Mouse (Mus musculus): Measurements from ENCODE around the gene Kcnq2. TPM values are rescaled to one million over a fixed set of nuclear protein-coding genes. Genes with fewer than 3 reads are reported as not detected.

Gene Kcnq2
- polyA plus RNA-seq, 1 experiment from 2014 or later = 2.0 TPM

GRCm38 (mm10) chr2:181102161-181102560 lies 32.9 kb downstream of the Kcnq2 start:
- WGBS = 40% methylated on average over 2 of the region's 2 CpGs
- Histone ChIP-seq H3K4me1 (replicated peaks; ENCODE audit: control insufficient read depth, insufficient read depth, low read length) (no peaks in the 10 kb centered on the region), H3K27ac (ENCODE audit: low read depth) (no peak overlapping the region), H3K9me3 (ENCODE audit: control insufficient read depth, low read length) (no peaks in the 10 kb centered on the region), H3K36me3 (ENCODE audit: control insufficient read depth, insufficient read depth, low read length) (no peaks in the 10 kb centered on the region), H3K27me3 (replicated peaks; ENCODE audit: control insufficient read depth, insufficient read depth, low read length) (no peaks in the 10 kb centered on the region), H3K4me2 (ENCODE audit: low read length) (no peak overlapping the region), H3K4me3 (ENCODE audit: low read depth, low read length) (no peak overlapping the region), H3K9ac (ENCODE audit: low read length) (no peak overlapping the region)
- DNase-seq (ENCODE audit: low spot score) (no peak), ATAC-seq (replicated peaks; ENCODE audit: low FRiP score, low TSS enrichment, low read depth) (no peak)

GRCm38 (mm10) chr2:181101626-181102025 lies 33.5 kb downstream of the Kcnq2 start:
- 0 out of 2 replicates have a peak, but pooled peaks cover 1% of the 10 kb centered on the region for H3K27me3 ChIP-seq (replicated peaks; ENCODE audit: control insufficient read depth, insufficient read depth, low read length)
- DNase-seq (ENCODE audit: low spot score) = no peak
- no peak overlapping the region for H3K4me2 ChIP-seq (ENCODE audit: low read length)
- WGBS = 58% methylated on average over 1 of the region's 1 CpGs
- H3K9ac ChIP-seq (ENCODE audit: low read length) = no peak overlapping the region
- no peaks in the 10 kb centered on the region for H3K36me3 ChIP-seq (ENCODE audit: control insufficient read depth, insufficient read depth, low read length)
- no peak overlapping the region for H3K27ac ChIP-seq (ENCODE audit: low read depth)
- H3K4me3 ChIP-seq (ENCODE audit: low read depth, low read length) = no peak overlapping the region
- no peaks in the 10 kb centered on the region for H3K9me3 ChIP-seq (ENCODE audit: control insufficient read depth, low read length)
- H3K4me1 ChIP-seq (replicated peaks; ENCODE audit: control insufficient read depth, insufficient read depth, low read length) = no peaks in the 10 kb centered on the region
- no peak for ATAC-seq (replicated peaks; ENCODE audit: low FRiP score, low TSS enrichment, low read depth)

GRCm38 (mm10) chr2:181100087-181100486 lies 35.0 kb downstream of the Kcnq2 start:
- Histone ChIP-seq H3K4me1 (replicated peaks; ENCODE audit: control insufficient read depth, insufficient read depth, low read length) (no peaks in the 10 kb centered on the region), H3K4me3 (ENCODE audit: low read depth, low read length) (no peak overlapping the region), H3K36me3 (ENCODE audit: control insufficient read depth, insufficient read depth, low read length) (no peaks in the 10 kb centered on the region), H3K27me3 (replicated peaks; ENCODE audit: control insufficient read depth, insufficient read depth, low read length) (peaks cover 5% of the 10 kb centered on the region; the same call in 1 of the 2 replicates), H3K27ac (ENCODE audit: low read depth) (no peak overlapping the region), H3K9me3 (ENCODE audit: control insufficient read depth, low read length) (no peaks in the 10 kb centered on the region), H3K9ac (ENCODE audit: low read length) (no peak overlapping the region), H3K4me2 (ENCODE audit: low read length) (no peak overlapping the region)
- ATAC-seq (replicated peaks; ENCODE audit: low FRiP score, low TSS enrichment, low read depth) (no peak), DNase-seq (ENCODE audit: low spot score) (no peak)
- WGBS = 75% methylated on average over 2 of the region's 2 CpGs

- Histone ChIP-seq H3K27ac (ENCODE audit: low read depth) (no peak overlapping the region), H3K36me3 (ENCODE audit: control insufficient read depth, insufficient read depth, low read length) (no peaks in the 10 kb centered on the region), H3K4me2 (ENCODE audit: low read length) (no peak overlapping the region), H3K9me3 (ENCODE audit: control insufficient read depth, low read length) (no peaks in the 10 kb centered on the region), H3K4me3 (ENCODE audit: low read depth, low read length) (no peak overlapping the region), H3K9ac (ENCODE audit: low read length) (no peak overlapping the region), H3K4me1 (replicated peaks; ENCODE audit: control insufficient read depth, insufficient read depth, low read length) (no peaks in the 10 kb centered on the region), H3K27me3 (replicated peaks; ENCODE audit: control insufficient read depth, insufficient read depth, low read length) (no peaks in the 10 kb centered on the region)
- ATAC-seq (replicated peaks; ENCODE audit: low FRiP score, low TSS enrichment, low read depth) (no peak), DNase-seq (ENCODE audit: low spot score) (no peak)
- 56% methylated on average over 3 of the region's 3 CpGs for WGBS
These were observed 45.0 kb downstream of the Kcnq2 start for GRCm38 (mm10) chr2:181090123-181090522.

GRCm38 (mm10) chr2:181084997-181085396 lies 50.1 kb downstream of the Kcnq2 start:
- Histone ChIP-seq H3K36me3 (ENCODE audit: control insufficient read depth, insufficient read depth, low read length) (no peaks in the 10 kb centered on the region), H3K9me3 (ENCODE audit: control insufficient read depth, low read length) (no peaks in the 10 kb centered on the region), H3K4me2 (ENCODE audit: low read length) (no peak overlapping the region), H3K27ac (ENCODE audit: low read depth) (no peak overlapping the region), H3K4me1 (replicated peaks; ENCODE audit: control insufficient read depth, insufficient read depth, low read length) (no peaks in the 10 kb centered on the region), H3K9ac (ENCODE audit: low read length) (no peak overlapping the region), H3K27me3 (replicated peaks; ENCODE audit: control insufficient read depth, insufficient read depth, low read length) (no peaks in the 10 kb centered on the region), H3K4me3 (ENCODE audit: low read depth, low read length) (no peak overlapping the region)
- DNase-seq (ENCODE audit: low spot score) (no peak), ATAC-seq (replicated peaks; ENCODE audit: low FRiP score, low TSS enrichment, low read depth) (no peak)
- WGBS = 53% methylated on average over 8 of the region's 8 CpGs

- Histone ChIP-seq H3K4me1 (replicated peaks; ENCODE audit: control insufficient read depth, insufficient read depth, low read length) (no peaks in the 10 kb centered on the region), H3K27ac (ENCODE audit: low read depth) (no peak overlapping the region), H3K36me3 (ENCODE audit: control insufficient read depth, insufficient read depth, low read length) (no peaks in the 10 kb centered on the region), H3K4me2 (ENCODE audit: low read length) (no peak overlapping the region), H3K9me3 (ENCODE audit: control insufficient read depth, low read length) (no peaks in the 10 kb centered on the region), H3K4me3 (ENCODE audit: low read depth, low read length) (no peak overlapping the region), H3K27me3 (replicated peaks; ENCODE audit: control insufficient read depth, insufficient read depth, low read length) (no peaks in the 10 kb centered on the region), H3K9ac (ENCODE audit: low read length) (no peak overlapping the region)
- no peak for DNase-seq (ENCODE audit: low spot score)
- 58% methylated on average over 4 of the region's 4 CpGs for WGBS
- no peak for ATAC-seq (replicated peaks; ENCODE audit: low FRiP score, low TSS enrichment, low read depth)
These were observed 51.2 kb downstream of the Kcnq2 start for GRCm38 (mm10) chr2:181083945-181084344.

GRCm38 (mm10) chr2:181080886-181081285 lies 54.2 kb downstream of the Kcnq2 start:
- Histone ChIP-seq H3K9me3 (ENCODE audit: control insufficient read depth, low read length) (no peaks in the 10 kb centered on the region), H3K4me1 (replicated peaks; ENCODE audit: control insufficient read depth, insufficient read depth, low read length) (no peaks in the 10 kb centered on the region), H3K27ac (ENCODE audit: low read depth) (no peak overlapping the region), H3K4me2 (ENCODE audit: low read length) (no peak overlapping the region), H3K4me3 (ENCODE audit: low read depth, low read length) (no peak overlapping the region), H3K9ac (ENCODE audit: low read length) (no peak overlapping the region), H3K36me3 (ENCODE audit: control insufficient read depth, insufficient read depth, low read length) (no peaks in the 10 kb centered on the region), H3K27me3 (replicated peaks; ENCODE audit: control insufficient read depth, insufficient read depth, low read length) (no peaks in the 10 kb centered on the region)
- DNase-seq (ENCODE audit: low spot score) = no peak
- no peak for ATAC-seq (replicated peaks; ENCODE audit: low FRiP score, low TSS enrichment, low read depth)
- whole genome bisulfite sequencing = 55% methylated on average over 5 of the region's 5 CpGs

GRCm38 (mm10) chr2:181079518-181079917 lies 55.6 kb downstream of the Kcnq2 start:
- no peak overlapping the region for H3K27ac ChIP-seq (ENCODE audit: low read depth)
- H3K4me3 ChIP-seq (ENCODE audit: low read depth, low read length) = no peak overlapping the region
- whole genome bisulfite sequencing = 86% methylated on average over 2 of the region's 2 CpGs
- no peak overlapping the region for H3K9ac ChIP-seq (ENCODE audit: low read length)
- DNase-seq (ENCODE audit: low spot score) = no peak
- no peak for ATAC-seq (replicated peaks; ENCODE audit: low FRiP score, low TSS enrichment, low read depth)
- no peak overlapping the region for H3K4me2 ChIP-seq (ENCODE audit: low read length)
- H3K27me3 ChIP-seq (replicated peaks; ENCODE audit: control insufficient read depth, insufficient read depth, low read length) = no peaks in the 10 kb centered on the region
- no peaks in the 10 kb centered on the region for H3K36me3 ChIP-seq (ENCODE audit: control insufficient read depth, insufficient read depth, low read length)
- H3K4me1 ChIP-seq (replicated peaks; ENCODE audit: control insufficient read depth, insufficient read depth, low read length) = no peaks in the 10 kb centered on the region
- no peaks in the 10 kb centered on the region for H3K9me3 ChIP-seq (ENCODE audit: control insufficient read depth, low read length)

- H3K36me3 ChIP-seq (ENCODE audit: control insufficient read depth, insufficient read depth, low read length) = no peaks in the 10 kb centered on the region
- H3K27ac ChIP-seq (ENCODE audit: low read depth) = no peak overlapping the region
- H3K4me2 ChIP-seq (ENCODE audit: low read length) = no peak overlapping the region
- no peaks in the 10 kb centered on the region for H3K4me1 ChIP-seq (replicated peaks; ENCODE audit: control insufficient read depth, insufficient read depth, low read length)
- H3K9ac ChIP-seq (ENCODE audit: low read length) = no peak overlapping the region
- DNase-seq (ENCODE audit: low spot score) = no peak
- H3K27me3 ChIP-seq (replicated peaks; ENCODE audit: control insufficient read depth, insufficient read depth, low read length) = no peaks in the 10 kb centered on the region
- 98% methylated on average over 2 of the region's 2 CpGs for WGBS
- H3K9me3 ChIP-seq (ENCODE audit: control insufficient read depth, low read length) = no peaks in the 10 kb centered on the region
- no peak overlapping the region for H3K4me3 ChIP-seq (ENCODE audit: low read depth, low read length)
- ATAC-seq (replicated peaks; ENCODE audit: low FRiP score, low TSS enrichment, low read depth) = no peak
These were observed 56.2 kb downstream of the Kcnq2 start for GRCm38 (mm10) chr2:181078908-181079307.

All from intestine, embryonic 14.5 days (tissue).